Mouse (Mus musculus): ENCODE measurements at regions not wholly inside any gene's neighbourhood (a gene's known extent, or its start where the extent isn't known, plus 50 kb on each side); places are given as distances from the start of the nearest gene placed in this dataset.

DNA sequence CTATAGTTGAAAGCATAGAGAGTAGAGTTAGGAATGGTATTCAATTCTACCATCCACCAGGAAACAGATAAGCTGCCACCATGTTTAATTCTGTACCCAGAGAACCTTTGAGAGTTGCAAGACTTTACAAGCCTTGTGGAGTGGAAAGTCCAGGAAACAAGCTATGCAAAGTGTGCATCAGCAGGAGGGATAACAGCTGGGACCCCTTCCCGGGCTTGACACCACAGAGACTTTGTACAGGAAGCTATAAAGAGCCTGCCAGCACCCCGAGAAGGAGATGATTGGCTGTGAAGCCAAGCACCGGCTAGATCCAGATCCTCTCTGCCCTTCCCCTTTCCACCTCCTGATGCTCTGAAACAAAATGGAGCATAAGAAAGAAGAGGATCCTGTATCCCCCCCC is 188.8 kb downstream of the Sp3 start:
- Histone ChIP-seq H3K27ac (ENCODE audit: control insufficient read depth, low read depth, low read length) (no peak overlapping the region), H3K27me3 (ENCODE audit: control insufficient read depth in 1 of 2, insufficient read depth in 2 of 2, low read length in 2 of 2) (peaks cover 3 to 4% of the 10 kb centered on the region in 2 experiments), H3K4me3 (ENCODE audit: control insufficient read depth in 1 of 2, insufficient read depth in 1 of 2, low read depth in 2 of 2, low read length in 2 of 2) (no peak overlapping the region), H3K9me3 (replicated peaks; ENCODE audit: insufficient read depth, low read length) (no peaks in the 10 kb centered on the region), H3K36me3 (ENCODE audit: control insufficient read depth in 1 of 2, insufficient read depth in 2 of 2, low read length in 2 of 2) (no peaks in the 10 kb centered on the region), H3K79me2 (ENCODE audit: control insufficient read depth, insufficient read depth, low read length, poor library complexity) (no peaks in the 10 kb centered on the region), H3K9ac (ENCODE audit: control insufficient read depth, low read depth, low read length, poor library complexity, severe bottlenecking) (no peak overlapping the region), H3K4me1 (ENCODE audit: control insufficient read depth in 1 of 2, insufficient read depth in 2 of 2, low read length in 2 of 2) (no peaks in the 10 kb centered on the region)
- TF ChIP-seq TAL1 (IDR thresholded peaks at IDR 0.05; ENCODE audit: low read length) (no peak), E2F4 (IDR thresholded peaks at IDR 0.05; ENCODE audit: borderline replicate concordance, low read depth, low read length) (no peak), ZC3H11A (IDR thresholded peaks at IDR 0.05; ENCODE audit: low read depth, low read length) (no peak), NELFE (IDR thresholded peaks at IDR 0.05; ENCODE audit: low read depth, low read length) (no peak)
- no peak for DNase-seq (ENCODE audit: low read depth, low spot score)

DNA sequence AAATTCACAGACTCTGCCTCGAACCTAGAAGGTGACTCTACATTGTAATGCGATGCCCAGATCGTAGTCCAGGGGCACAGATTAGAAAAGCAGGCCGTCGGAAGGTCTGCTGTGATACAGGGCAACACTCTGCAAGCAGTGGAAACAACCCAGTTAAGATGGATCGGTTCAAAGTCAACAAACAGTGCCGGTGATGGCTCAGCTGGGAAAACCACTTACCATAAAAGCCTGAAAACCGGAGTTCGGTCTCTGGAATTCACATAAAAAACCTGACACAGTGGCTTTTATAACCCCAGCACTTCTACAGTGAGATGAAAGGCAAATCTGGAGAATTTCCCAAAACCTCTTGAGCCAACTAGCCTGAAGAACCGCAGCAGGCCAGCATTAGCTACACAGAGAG is 186.8 kb downstream of the Sp3 start:
- Histone ChIP-seq H3K9me3 (replicated peaks; ENCODE audit: insufficient read depth, low read length) (no peaks in the 10 kb centered on the region), H3K27ac (ENCODE audit: control insufficient read depth, low read depth, low read length) (no peak overlapping the region), H3K79me2 (ENCODE audit: control insufficient read depth, insufficient read depth, low read length, poor library complexity) (no peaks in the 10 kb centered on the region), H3K4me1 (ENCODE audit: control insufficient read depth in 1 of 2, insufficient read depth in 2 of 2, low read length in 2 of 2) (no peaks in the 10 kb centered on the region), H3K36me3 (ENCODE audit: control insufficient read depth in 1 of 2, insufficient read depth in 2 of 2, low read length in 2 of 2) (no peaks in the 10 kb centered on the region), H3K4me3 (ENCODE audit: control insufficient read depth in 1 of 2, insufficient read depth in 1 of 2, low read depth in 2 of 2, low read length in 2 of 2) (no peak overlapping the region), H3K27me3 (ENCODE audit: control insufficient read depth in 1 of 2, insufficient read depth in 2 of 2, low read length in 2 of 2) (peaks cover 3 to 4% of the 10 kb centered on the region in 2 experiments), H3K9ac (ENCODE audit: control insufficient read depth, low read depth, low read length, poor library complexity, severe bottlenecking) (no peak overlapping the region)
- TF ChIP-seq ZNF384 (IDR thresholded peaks at IDR 0.05; ENCODE audit: low read depth, low read length) (no peak), POLR2AphosphoS2 (IDR thresholded peaks at IDR 0.05; ENCODE audit: low read length) (no peak), SMC3 (IDR thresholded peaks at IDR 0.05; ENCODE audit: low read depth, low read length) (no peak), MYC (IDR thresholded peaks at IDR 0.05; ENCODE audit: low read depth, low read length) (no peak), MAZ (IDR thresholded peaks at IDR 0.05; ENCODE audit: low read depth, low read length) (no peak), CHD2 (IDR thresholded peaks at IDR 0.05; ENCODE audit: low read length) (no peak)
- no peak for DNase-seq (ENCODE audit: low read depth, low spot score)

DNA sequence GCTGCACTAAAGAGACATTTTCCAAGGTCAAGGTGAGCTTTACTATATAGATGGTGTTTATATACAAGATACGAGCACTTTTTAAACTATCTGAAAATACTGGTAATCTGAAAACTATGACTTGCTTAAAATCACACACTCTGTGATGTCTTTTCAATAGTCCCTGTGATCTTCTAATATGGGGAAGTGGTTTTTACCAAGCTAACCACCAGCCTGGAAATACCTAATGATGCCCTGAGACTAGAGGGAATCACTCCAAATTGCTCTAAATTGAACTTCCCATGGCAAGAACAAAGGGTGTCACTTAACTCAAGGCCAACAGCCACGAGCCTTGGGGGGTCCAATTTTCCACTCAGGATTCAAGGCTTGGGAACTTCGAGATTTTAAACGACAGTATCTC is 185.7 kb downstream of the Sp3 start:
- H3K9ac ChIP-seq (ENCODE audit: control insufficient read depth, low read depth, low read length, poor library complexity, severe bottlenecking) = no peak overlapping the region
- no peaks in the 10 kb centered on the region for H3K79me2 ChIP-seq (ENCODE audit: control insufficient read depth, insufficient read depth, low read length, poor library complexity)
- no peaks in the 10 kb centered on the region for H3K9me3 ChIP-seq (replicated peaks; ENCODE audit: insufficient read depth, low read length)
- H3K27ac ChIP-seq (ENCODE audit: control insufficient read depth, low read depth, low read length) = no peak overlapping the region
- TF ChIP-seq RAD21 (IDR thresholded peaks at IDR 0.05; ENCODE audit: low read depth, low read length) = no peak
- H3K27me3 ChIP-seq (ENCODE audit: control insufficient read depth in 1 of 2, insufficient read depth in 2 of 2, low read length in 2 of 2) = peaks cover 2 to 3% of the 10 kb centered on the region in 2 experiments; a peak in 3 of 4 replicates
- H3K4me3 ChIP-seq (ENCODE audit: control insufficient read depth in 1 of 2, insufficient read depth in 1 of 2, low read depth in 2 of 2, low read length in 2 of 2) = no peak overlapping the region
- DNase-seq (ENCODE audit: low read depth, low spot score) = no peak
- no peaks in the 10 kb centered on the region; a peak in 1 of 4 replicates for H3K36me3 ChIP-seq (ENCODE audit: control insufficient read depth in 1 of 2, insufficient read depth in 2 of 2, low read length in 2 of 2)
- no peaks in the 10 kb centered on the region for H3K4me1 ChIP-seq (ENCODE audit: control insufficient read depth in 1 of 2, insufficient read depth in 2 of 2, low read length in 2 of 2)

Data from MEL (cell line).